Mouse (Mus musculus): ENCODE results near the gene Slc12a7.

Slc12a7 gene

DNA sequence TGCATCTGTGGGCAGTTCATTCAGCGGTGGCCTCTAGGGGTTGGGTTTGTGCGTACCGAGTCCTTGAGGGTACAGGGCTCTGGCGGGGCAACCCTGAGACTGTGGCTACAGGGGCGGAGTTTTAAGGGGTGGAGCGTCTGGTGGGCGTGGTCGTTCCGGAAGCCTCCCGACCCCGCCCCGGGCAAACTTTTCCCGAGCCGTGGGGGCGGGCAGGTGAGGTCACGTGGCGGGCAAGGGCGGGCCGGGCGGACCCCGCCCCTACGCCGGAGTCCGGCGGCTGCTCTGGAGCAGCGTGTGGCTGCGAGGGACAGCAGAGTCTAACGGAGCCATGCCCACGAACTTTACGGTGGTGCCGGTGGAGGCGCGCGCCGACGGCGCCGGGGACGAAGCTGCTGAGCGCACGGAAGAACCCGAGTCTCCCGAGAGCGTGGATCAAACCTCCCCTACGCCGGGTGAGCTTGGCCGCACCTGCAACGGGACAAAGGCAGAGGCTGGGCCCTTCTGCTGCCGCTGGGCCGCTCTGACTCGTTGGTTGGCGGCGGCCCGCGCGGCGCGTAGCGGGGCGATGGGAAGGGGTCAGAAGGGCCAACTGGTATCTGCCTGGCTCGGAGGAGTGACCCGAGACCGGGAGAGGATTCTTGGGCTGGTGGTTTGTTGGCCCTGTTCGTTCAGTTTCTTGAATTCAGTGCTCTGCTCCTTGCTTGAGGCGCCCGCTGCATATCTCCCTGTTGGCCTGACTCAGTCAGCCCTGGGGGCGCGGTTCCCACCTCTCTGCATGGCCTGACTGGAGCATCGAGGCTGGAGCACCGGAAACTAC, 30.8 kb downstream of the Slc12a7 start:
- peak; percentile 80 for DNase-seq (ENCODE audit: low spot score)

DNA sequence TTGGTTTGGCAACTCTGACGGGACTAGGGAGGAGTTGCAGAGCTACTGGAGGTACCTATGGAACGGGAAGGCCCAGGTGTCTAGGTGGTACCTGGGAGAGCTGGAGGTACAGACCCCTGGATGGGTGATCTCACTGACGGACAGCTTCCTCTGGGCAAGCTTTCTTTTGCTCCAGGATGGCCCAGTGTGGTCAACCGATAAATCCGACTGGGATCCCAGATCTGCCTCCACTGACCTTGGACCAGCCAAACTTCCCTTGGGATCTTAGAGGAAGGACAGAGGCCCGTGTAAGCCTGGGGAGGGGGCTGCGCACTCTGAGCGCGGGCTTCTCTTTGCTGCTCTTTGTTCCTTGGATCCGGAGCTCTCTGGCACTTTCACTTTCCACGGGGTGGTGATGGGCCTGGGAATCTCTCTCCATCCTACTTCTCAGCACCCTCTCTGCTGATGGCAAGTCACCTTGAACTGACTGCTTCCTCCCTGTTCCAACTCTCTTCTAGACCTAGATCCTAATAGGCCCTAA, 31.4 kb downstream of the Slc12a7 start:
- DNase-seq (ENCODE audit: low spot score), result no peak

DNA sequence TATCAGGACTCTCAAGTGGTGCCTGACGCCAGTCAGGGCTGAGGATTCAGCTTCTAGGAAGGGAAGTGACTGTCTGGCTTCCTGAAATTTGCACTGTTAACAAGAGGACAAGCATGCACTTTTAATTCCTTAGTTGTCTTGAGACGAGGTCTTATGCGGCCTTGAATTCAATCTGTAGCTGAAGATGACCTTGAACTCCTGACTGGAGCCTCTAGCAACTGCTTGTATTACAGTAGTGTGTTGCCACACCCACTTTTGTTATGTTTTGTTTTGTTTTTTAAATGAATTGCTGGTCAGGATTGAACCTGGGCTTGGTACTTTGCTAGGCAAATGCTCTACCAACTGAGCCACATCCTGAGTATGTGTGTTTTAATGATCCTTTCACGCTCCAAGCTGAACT, 32.5 kb downstream of the Slc12a7 start:
- DNase-seq (ENCODE audit: low spot score), result no peak

DNA sequence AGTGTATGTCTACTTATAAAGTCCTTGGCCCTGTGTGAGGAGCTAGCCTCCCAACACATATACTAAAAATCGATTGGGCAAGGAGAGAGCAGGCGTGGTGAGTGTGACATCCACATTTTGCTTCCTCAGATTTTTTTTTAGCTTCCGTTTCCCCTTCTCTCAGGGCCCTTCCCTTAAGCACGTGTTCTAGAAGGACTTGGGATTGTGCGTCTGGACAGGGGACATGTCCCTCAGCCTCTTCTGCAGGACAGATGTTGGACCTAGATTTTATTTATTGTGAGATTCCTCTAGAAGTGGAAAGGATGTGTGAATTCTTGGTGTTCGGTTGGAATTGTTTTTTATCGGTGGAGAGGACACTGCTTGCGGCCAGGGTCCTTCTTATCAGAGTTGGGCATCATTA, 34.3 kb downstream of the Slc12a7 start:
- DNase-seq (ENCODE audit: low spot score), result no peak

DNA sequence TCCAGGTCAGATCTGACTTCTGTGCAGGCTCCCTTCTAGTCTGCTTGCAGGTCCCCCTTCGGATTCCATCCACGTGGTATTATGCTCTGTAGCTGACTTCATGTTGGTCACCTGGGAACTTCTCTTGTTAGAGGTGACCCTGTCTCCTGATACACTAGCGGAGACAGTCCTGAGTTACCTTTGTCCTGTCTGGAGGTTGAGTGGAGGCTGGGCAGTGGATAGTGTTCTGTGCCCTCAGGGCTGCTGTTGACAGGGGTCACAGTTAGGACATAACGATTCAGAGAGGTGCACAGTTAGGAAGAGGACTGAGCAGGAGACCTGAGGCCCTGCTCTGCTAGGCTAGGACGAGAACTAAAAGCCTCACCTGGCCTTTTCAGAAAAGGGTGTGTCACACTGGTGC, 34.9 kb downstream of the Slc12a7 start:
- DNase-seq (ENCODE audit: low spot score), result no peak

DNA sequence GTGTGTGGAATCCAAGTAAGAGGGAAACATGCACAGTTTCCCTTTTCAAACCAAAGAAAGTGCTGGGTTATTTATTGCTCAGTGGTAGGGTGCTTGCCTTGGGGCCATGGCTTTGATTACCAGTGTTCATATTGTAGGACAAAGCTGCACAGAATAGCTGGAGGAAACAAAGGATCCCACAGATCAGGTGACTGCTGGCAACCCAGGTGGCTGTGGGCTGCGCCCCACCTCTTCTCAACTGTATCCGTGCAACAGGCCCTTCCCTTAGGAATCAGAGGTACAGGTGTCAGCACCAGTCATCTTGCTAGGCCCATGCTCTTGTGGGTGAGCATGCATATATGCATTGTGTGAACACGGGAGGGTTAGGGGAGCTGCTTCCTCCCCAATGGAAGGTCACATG, 35.4 kb downstream of the Slc12a7 start:
- no peak for DNase-seq (ENCODE audit: low spot score)

DNA sequence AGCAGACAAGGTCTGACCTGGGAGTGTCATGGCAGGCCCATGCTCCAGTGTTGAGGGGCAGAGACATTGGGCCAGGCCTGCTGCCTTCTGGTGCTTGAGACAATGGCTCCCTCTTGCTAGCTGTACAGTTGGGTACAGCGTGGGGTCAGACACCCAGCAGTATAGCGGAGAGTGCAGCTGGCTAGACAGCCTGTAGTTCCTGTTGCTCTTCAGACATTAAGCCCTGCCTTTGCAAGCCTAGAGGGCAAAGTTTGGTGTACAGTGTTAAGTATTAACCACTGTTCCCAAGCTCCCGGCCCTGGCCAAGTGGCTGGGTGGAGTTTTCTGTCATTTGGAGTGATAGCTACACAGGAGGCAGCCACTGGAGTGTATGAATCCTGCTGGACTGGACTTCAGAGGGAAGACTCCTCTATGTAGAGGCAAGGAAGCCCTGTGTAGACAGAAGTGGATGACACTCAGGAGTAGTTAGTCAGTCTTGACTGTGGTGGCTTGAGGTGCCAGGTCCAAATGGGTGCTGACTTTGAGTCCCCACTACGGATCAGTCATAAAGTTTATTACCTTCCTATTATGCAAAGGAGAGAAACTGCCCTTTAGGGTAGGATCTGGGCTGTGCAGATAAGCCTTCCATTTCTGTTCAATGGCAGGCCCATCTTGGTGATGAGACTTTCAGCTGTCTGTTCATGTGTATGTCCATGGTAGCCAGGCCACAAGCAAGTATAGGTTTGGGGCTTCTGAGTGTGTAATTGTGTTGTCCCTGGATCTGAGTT, 37.2 kb downstream of the Slc12a7 start:
- no peak for DNase-seq (ENCODE audit: low spot score)

DNA sequence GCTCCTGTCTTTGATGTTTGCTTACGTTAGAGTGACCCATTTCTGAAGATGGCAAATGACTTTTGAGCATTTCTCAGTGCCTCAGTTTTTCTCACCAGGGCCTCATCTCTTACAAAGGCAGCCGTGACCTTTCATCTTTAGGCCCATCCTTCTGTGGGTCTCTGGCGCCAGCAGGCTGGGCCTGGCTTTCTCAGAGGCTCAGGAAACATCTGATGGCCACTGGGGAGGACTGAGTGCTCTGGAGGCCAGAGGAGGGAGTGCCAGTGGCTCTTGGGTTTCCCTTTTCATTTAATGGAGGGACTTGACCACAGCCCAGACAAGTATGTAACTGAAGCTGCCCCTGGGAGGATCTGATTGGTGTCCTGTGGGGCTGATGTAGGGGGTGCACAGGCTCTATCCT, 38.2 kb downstream of the Slc12a7 start:
- no peak for DNase-seq (ENCODE audit: low spot score)

DNA sequence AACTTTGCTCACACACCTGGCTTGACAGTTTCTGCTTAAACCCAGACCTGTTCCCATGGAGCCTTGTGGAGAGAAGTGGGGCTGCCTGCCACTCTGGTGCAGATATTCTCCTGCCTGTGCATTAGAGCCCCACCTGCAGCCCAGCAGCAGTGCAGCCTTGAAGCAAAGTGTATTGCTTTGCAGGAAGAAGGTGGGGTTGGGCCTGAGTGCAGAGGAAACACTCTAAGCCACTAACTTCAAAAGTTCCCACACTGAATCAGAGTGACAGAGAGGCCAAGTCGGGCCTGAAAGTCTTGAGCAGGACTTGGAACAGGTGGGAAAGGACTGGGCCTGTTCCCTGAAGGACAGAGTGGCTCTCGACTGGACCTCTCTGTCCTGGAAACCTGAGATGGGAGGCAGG, 39.8 kb downstream of the Slc12a7 start:
- DNase-seq (ENCODE audit: low spot score), result no peak

DNA sequence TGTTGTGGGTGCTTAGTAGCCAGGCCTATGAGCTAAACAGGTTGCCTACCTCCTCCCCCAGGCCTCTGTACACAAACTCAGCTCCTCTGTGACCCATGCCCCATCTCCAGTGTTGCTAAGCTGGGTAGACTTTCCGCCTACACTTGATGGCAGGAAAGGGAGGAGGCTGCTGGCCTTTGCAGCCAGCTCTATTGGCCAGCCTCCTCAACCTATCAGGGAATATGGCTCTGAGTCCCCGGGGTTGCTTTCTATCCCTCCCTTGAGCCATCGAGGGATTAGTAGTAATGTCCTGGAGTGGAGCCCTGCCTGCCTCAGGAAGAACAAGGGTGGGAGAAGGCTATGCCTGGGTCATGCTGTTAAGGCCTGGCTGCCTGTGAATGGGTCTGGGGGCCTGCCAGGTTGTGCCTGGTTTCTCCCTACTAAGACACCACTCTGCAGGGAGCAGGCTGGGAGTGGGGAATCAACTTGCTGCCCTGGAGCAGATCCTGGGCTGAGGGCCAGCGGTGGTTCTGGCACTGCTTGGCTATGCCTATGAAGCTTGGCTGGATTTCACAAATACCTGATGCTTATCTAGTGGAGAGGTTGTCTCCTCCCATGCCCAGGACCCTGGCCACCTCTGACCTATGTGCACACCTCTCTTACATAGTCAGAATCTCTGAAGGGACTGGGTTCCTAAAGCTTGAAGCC, 40.8 kb downstream of the Slc12a7 start:
- no peak for DNase-seq (ENCODE audit: low spot score)

DNA sequence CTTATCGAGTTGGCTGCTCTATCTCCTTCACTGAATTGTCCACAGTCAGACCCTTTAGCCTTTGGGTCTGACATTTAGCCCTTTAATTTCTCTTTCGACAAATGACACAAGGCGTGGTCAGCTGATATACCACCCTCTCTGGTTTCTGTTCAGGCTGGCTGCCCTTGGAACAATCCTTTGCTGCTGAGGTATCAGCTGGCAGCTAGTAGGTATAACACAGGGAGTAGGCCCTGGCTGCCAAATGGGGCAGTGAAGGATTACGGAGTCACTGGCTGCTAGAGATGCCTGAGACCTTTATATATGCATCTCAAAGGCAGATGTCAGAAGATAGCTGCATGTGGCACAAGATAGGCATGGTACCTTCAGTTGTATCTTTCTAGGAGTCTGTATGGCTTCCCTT, 42.9 kb downstream of the Slc12a7 start:
- no peak for DNase-seq (ENCODE audit: low spot score)

DNA sequence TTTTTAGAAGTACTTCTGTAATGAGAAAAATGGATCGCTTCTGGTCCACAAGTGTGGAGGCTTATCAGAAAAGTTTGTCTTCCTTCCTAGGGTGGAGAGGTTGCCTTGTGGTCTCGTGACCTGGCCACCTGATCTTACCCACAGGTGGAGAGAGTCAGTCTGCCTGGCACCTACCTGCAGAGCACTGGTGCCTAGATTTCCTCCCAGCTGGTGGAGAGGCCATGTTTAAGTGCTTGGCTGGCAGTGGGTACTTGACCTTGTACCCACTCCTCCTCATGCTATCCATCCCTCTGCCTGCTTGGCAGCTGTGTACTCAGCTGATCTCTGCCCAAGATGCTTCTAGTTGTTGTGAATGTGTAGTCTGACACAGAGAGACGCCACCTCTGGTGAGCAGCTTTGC, 44.7 kb downstream of the Slc12a7 start:
- DNase-seq (ENCODE audit: low spot score), result no peak

DNA sequence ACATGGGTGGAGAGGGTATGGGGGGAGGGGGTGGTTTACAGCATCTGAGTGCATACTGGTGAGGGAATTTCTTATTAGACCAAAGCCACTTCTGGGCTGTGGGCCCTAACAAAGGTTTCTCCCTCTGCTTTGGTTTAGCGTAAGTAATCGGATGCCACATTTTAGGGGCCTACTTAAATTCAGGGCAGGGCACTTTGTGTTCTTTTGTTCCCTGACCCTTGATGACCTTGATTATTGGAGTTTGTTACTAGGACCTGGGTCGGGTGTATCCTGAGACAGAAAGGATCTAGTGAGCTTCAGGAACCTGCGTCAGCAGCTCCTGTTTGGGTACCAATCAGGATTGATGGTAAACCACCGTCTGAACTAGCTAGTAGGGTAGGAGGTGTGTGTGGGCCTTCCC, 49.6 kb downstream of the Slc12a7 start:
- no peak for DNase-seq (ENCODE audit: low spot score)

DNA sequence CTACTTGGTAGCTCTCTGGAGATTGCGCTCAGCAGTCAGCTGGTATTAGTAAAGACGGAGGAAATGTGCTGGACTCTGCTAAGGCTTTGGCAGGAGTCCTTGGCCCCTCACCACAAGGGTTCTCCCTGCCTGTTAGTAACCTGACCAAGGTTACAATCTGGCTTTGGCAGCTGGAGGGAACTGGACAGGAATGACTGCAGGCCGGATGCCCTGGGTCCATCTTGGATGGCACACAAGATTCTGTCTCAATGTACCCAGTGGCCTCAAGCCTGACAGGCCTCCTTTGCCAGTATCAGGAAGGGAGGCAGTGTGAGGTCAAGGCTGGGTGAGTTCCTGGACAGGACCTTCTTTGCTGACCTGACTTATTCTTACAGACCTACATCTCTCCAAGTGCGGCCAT, 59.3 kb downstream of the Slc12a7 start:
- DNase-seq (ENCODE audit: low spot score), result no peak

DNA sequence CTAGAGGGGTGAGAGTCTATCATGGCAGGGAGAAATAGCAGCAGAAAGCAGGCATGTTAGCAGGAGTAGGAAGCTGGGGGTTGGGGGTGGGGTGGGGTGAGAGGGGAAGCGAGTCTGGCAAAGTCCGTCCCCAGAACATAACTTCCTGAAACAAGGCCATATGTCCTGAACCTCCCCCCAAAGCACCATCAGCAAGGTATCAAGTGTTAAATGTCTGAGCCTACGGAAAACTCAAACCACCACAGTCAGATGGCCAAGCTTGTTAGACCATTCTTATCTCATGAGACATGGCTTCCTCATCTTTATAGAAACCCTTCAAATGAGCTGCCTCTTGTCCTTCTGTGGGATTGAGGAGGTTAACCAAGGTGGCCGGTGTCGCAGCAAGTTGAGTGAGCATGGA, 60.3 kb downstream of the Slc12a7 start:
- no peak for DNase-seq (ENCODE audit: low spot score)

DNA sequence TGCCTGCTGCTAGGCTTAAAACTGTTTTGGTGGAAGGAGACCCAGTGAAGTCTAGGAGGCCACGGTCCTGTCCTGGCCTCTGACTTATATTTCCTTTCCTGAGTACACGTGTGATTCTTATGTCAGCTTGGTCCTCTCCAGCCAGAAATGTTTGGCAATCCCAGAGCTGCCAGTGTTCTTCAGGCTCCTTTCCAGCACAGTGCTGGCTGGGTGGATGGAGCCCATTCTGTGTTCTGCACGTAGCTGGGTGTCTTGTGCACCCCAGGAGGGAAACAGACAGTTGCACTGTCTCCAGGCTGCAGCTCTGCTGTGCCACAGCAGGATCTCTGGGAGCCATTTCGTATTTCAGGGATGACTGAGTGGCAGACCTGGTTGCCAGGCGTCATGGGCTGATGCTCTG, 66.2 kb downstream of the Slc12a7 start:
- DNase-seq (ENCODE audit: low spot score), result no peak

DNA sequence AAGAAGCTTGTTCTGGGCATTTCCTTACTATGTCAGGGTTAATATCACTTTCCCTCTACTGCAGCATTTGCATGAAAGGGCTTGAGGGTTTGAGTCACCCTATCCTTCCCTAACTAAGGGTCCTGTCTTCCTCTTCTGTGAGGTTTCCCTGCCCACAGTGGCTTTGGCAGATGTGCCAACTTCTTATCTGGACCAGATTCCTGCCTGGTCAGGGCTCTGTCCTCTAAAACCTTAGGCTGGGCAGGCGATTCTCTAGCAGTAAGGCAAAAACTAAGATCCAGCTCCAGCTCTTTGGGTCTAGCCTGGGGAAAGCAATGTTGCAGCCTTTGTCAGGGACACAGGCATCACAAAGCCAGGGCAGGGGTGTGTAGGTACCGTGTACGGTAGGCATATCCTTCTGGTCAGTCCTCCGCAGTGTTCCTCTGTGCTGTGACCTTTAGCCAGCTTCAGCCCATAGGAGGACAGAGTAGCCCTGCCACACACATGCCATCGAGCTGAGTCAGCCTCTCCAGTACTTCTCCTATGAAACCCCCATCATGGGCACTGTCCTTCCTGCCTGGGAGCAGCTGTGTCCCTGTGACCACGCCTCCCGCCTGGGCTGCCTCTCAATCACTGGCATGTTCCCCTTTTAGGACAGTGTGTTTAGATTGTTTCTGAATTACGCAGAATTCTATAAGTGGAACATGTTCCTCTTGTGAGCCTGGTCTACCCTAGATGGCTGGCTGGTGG, 70.7 kb downstream of the Slc12a7 start:
- no peak for DNase-seq (ENCODE audit: low spot score)

DNA sequence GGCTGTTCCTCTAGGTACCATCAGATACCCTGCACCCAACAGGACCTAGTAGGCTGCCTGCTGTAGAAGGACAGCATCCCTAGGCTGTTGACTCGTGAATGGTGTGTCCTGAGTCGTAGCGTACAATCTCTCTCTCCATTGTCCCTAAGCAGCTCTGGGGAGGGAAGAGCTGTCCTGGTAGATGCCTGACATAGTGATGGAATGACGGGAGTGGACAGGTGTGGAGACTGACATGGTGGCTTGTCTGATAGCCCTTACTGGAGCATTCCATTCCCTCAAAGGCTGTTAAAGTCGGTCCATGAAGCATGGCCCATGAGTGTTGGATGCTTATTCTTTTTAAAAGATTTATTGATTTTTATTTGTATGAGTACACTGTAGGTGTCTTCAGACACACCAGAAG, 72.0 kb downstream of the Slc12a7 start:
- DNase-seq (ENCODE audit: low spot score), result no peak

DNA sequence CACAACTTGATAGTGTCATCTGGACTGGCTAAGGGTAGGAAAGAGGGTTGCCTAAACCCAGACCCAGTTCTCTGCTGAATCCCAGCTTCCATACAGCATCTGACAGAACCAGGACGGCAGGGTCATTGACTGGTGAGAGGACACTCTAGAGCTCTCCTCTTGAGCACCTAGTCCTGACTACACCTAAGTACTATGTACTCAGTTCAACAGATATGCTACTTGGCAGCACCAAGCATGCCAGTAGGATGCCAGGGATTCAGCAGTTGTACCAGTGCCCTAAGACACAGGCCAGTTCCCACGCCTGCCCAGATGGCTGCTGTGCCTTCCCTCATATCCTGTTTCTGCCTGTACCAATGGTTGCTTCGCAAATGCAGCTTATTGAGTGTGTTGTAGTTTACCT, 80.0 kb downstream of the Slc12a7 start:
- no peak for DNase-seq (ENCODE audit: low spot score)

DNA sequence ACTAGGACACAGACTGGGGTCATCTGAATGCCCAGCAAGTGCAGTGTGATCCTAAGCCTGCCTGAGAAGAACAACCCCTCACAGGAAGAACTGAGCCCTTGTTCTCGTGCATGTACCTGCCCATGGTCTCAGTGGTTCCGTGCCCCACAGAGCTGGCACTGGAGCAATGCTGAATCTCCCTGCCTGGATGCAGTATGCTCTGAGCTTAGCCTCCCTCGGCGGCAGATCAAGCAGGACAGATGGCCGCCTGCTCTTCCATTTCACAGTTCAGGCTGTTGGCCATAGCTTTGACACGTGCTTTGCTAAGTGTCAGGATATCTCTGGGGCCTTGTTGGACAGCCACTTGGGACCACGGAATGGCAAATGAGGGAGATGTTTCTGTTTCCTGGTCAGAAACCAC, 81.3 kb downstream of the Slc12a7 start:
- no peak for DNase-seq (ENCODE audit: low spot score)

DNA sequence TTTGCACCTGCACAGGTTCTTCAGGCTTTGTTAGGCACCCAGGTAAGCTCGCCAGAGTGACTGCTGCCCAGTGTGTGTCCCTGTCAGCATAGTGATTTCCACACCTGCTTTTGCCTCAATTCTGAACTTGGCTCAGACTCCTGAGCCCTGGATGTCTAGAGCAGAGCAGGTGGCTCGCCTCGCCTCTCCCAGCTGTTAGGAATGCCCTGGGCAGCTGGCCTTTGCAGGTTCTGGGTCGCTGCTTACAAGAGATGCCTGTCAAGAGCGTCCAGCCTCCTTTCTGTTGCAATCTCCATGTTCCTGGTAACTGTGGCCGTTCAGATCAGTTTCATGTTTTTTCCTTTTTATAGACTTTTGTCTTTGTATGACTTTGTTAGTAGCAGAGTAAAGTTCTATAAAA, 83.4 kb downstream of the Slc12a7 start:
- no peak for DNase-seq (ENCODE audit: low spot score)

DNA sequence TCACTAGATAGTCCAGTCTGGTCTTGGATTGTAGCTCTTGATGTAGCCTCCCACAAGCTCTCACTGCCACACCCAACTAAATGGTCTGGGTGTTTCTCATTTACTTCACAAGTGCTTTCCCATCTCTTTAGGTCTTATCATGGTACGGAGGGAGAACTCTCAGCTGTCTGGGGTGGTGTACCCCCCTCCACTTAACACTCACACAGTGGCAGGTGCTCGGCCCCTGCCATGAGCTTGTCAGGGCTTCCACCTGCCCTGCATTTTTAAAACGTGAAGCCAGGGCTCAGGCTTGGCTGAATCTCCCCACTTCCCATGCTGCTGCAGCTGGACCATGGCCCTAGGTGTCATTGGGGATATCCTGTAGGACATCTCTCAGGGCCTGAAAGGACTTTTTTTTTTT, 86.0 kb downstream of the Slc12a7 start:
- no peak for DNase-seq (ENCODE audit: low spot score)
